Mouse (Mus musculus): ENCODE measurements at regions not wholly inside any gene's neighbourhood (a gene's known extent, or its start where the extent isn't known, plus 50 kb on each side); places are given as distances from the start of the nearest gene placed in this dataset.

- Histone ChIP-seq H3K4me2 (replicated peaks; ENCODE audit: low read depth) (no peak overlapping the region), H3K4me1 (replicated peaks; ENCODE audit: control insufficient read depth, insufficient read depth, low read length) (no peaks in the 10 kb centered on the region), H3K9me3 (ENCODE audit: control insufficient read depth) (no peaks in the 10 kb centered on the region), H3K27ac (ENCODE audit: low read depth, low read length) (no peak overlapping the region), H3K4me3 (ENCODE audit: low read depth, low read length) (no peak overlapping the region), H3K9ac (ENCODE audit: low read depth, low read length) (no peak overlapping the region), H3K36me3 (ENCODE audit: control insufficient read depth, insufficient read depth) (no peaks in the 10 kb centered on the region), H3K27me3 (replicated peaks; ENCODE audit: control insufficient read depth, insufficient read depth, low read length) (no peaks in the 10 kb centered on the region)
- no peak for ATAC-seq
- 78% methylated on average over 4 of the region's 4 CpGs for WGBS
- no peak for TF ChIP-seq CTCF (IDR thresholded peaks at IDR 0.05; ENCODE audit: low read depth)
Measured at GRCm38 (mm10) chr6:55592126-55592525, 88.9 kb downstream of the Neurod6 start.

- no peaks in the 10 kb centered on the region for H3K27me3 ChIP-seq (replicated peaks; ENCODE audit: control insufficient read depth, insufficient read depth, low read length)
- no peak for TF ChIP-seq CTCF (IDR thresholded peaks at IDR 0.05; ENCODE audit: low read depth)
- H3K4me1 ChIP-seq (replicated peaks; ENCODE audit: control insufficient read depth, insufficient read depth, low read length): no peaks in the 10 kb centered on the region
- no peak overlapping the region for H3K4me2 ChIP-seq (replicated peaks; ENCODE audit: low read depth)
- no peak overlapping the region for H3K4me3 ChIP-seq (ENCODE audit: low read depth, low read length)
- no peak overlapping the region for H3K27ac ChIP-seq (ENCODE audit: low read depth, low read length)
- no peaks in the 10 kb centered on the region for H3K36me3 ChIP-seq (ENCODE audit: control insufficient read depth, insufficient read depth)
- 76% methylated on average over 6 of the region's 6 CpGs for WGBS
- H3K9ac ChIP-seq (ENCODE audit: low read depth, low read length): no peak overlapping the region
- ATAC-seq: no peak
- no peaks in the 10 kb centered on the region for H3K9me3 ChIP-seq (ENCODE audit: control insufficient read depth)
Measured at GRCm38 (mm10) chr6:55581106-55581505, 100.0 kb downstream of the Neurod6 start.

GRCm38 (mm10) chr6:55580036-55580435, 101.0 kb downstream of the Neurod6 start:
- H3K9ac ChIP-seq (ENCODE audit: low read depth, low read length): no peak overlapping the region
- 38% methylated on average over 5 of the region's 5 CpGs for WGBS
- no peaks in the 10 kb centered on the region for H3K27me3 ChIP-seq (replicated peaks; ENCODE audit: control insufficient read depth, insufficient read depth, low read length)
- TF ChIP-seq CTCF (IDR thresholded peaks at IDR 0.05; ENCODE audit: low read depth): no peak
- no peaks in the 10 kb centered on the region for H3K9me3 ChIP-seq (ENCODE audit: control insufficient read depth)
- no peaks in the 10 kb centered on the region for H3K36me3 ChIP-seq (ENCODE audit: control insufficient read depth, insufficient read depth)
- H3K4me2 ChIP-seq (replicated peaks; ENCODE audit: low read depth): no peak overlapping the region
- no peak overlapping the region for H3K4me3 ChIP-seq (ENCODE audit: low read depth, low read length)
- no peak for ATAC-seq
- no peaks in the 10 kb centered on the region for H3K4me1 ChIP-seq (replicated peaks; ENCODE audit: control insufficient read depth, insufficient read depth, low read length)
- no peak overlapping the region for H3K27ac ChIP-seq (ENCODE audit: low read depth, low read length)

GRCm38 (mm10) chr6:55579611-55580010, 101.5 kb downstream of the Neurod6 start:
- no peaks in the 10 kb centered on the region for H3K36me3 ChIP-seq (ENCODE audit: control insufficient read depth, insufficient read depth)
- H3K4me1 ChIP-seq (replicated peaks; ENCODE audit: control insufficient read depth, insufficient read depth, low read length): no peaks in the 10 kb centered on the region
- ATAC-seq: no peak
- 86% methylated on average over 9 of the region's 9 CpGs for WGBS
- no peaks in the 10 kb centered on the region for H3K9me3 ChIP-seq (ENCODE audit: control insufficient read depth)
- H3K9ac ChIP-seq (ENCODE audit: low read depth, low read length): no peak overlapping the region
- no peak overlapping the region for H3K4me2 ChIP-seq (replicated peaks; ENCODE audit: low read depth)
- H3K27ac ChIP-seq (ENCODE audit: low read depth, low read length): no peak overlapping the region
- H3K4me3 ChIP-seq (ENCODE audit: low read depth, low read length): no peak overlapping the region
- H3K27me3 ChIP-seq (replicated peaks; ENCODE audit: control insufficient read depth, insufficient read depth, low read length): no peaks in the 10 kb centered on the region
- TF ChIP-seq CTCF (IDR thresholded peaks at IDR 0.05; ENCODE audit: low read depth): no peak

- H3K4me1 ChIP-seq (replicated peaks; ENCODE audit: control insufficient read depth, insufficient read depth, low read length): no peaks in the 10 kb centered on the region
- no peak overlapping the region for H3K4me3 ChIP-seq (ENCODE audit: low read depth, low read length)
- no peaks in the 10 kb centered on the region for H3K9me3 ChIP-seq (ENCODE audit: control insufficient read depth)
- no peak overlapping the region for H3K4me2 ChIP-seq (replicated peaks; ENCODE audit: low read depth)
- H3K36me3 ChIP-seq (ENCODE audit: control insufficient read depth, insufficient read depth): no peaks in the 10 kb centered on the region
- H3K27ac ChIP-seq (ENCODE audit: low read depth, low read length): no peak overlapping the region
- no peak for TF ChIP-seq CTCF (IDR thresholded peaks at IDR 0.05; ENCODE audit: low read depth)
- no peak for ATAC-seq
- no peak overlapping the region for H3K9ac ChIP-seq (ENCODE audit: low read depth, low read length)
- 60% methylated on average over 5 of the region's 5 CpGs for WGBS
- H3K27me3 ChIP-seq (replicated peaks; ENCODE audit: control insufficient read depth, insufficient read depth, low read length): no peaks in the 10 kb centered on the region
Measured at GRCm38 (mm10) chr6:55579105-55579504, 102.0 kb downstream of the Neurod6 start.

GRCm38 (mm10) chr6:55578051-55578450, 103.0 kb downstream of the Neurod6 start:
- 86% methylated on average over 1 of the region's 1 CpGs for WGBS
- no peaks in the 10 kb centered on the region for H3K9me3 ChIP-seq (ENCODE audit: control insufficient read depth)
- H3K36me3 ChIP-seq (ENCODE audit: control insufficient read depth, insufficient read depth): no peaks in the 10 kb centered on the region
- TF ChIP-seq CTCF (IDR thresholded peaks at IDR 0.05; ENCODE audit: low read depth): no peak
- no peak overlapping the region for H3K27ac ChIP-seq (ENCODE audit: low read depth, low read length)
- no peak overlapping the region for H3K4me3 ChIP-seq (ENCODE audit: low read depth, low read length)
- H3K9ac ChIP-seq (ENCODE audit: low read depth, low read length): no peak overlapping the region
- H3K4me2 ChIP-seq (replicated peaks; ENCODE audit: low read depth): no peak overlapping the region
- H3K4me1 ChIP-seq (replicated peaks; ENCODE audit: control insufficient read depth, insufficient read depth, low read length): no peaks in the 10 kb centered on the region
- ATAC-seq: no peak
- H3K27me3 ChIP-seq (replicated peaks; ENCODE audit: control insufficient read depth, insufficient read depth, low read length): no peaks in the 10 kb centered on the region

- Histone ChIP-seq H3K4me2 (replicated peaks; ENCODE audit: low read depth) (no peak overlapping the region), H3K9ac (ENCODE audit: low read depth, low read length) (no peak overlapping the region), H3K4me1 (replicated peaks; ENCODE audit: control insufficient read depth, insufficient read depth, low read length) (no peaks in the 10 kb centered on the region), H3K9me3 (ENCODE audit: control insufficient read depth) (no peaks in the 10 kb centered on the region), H3K4me3 (ENCODE audit: low read depth, low read length) (no peak overlapping the region), H3K36me3 (ENCODE audit: control insufficient read depth, insufficient read depth) (no peaks in the 10 kb centered on the region), H3K27me3 (replicated peaks; ENCODE audit: control insufficient read depth, insufficient read depth, low read length) (no peaks in the 10 kb centered on the region), H3K27ac (ENCODE audit: low read depth, low read length) (no peak overlapping the region)
- ATAC-seq: no peak
- 92% methylated on average over 2 of the region's 2 CpGs for WGBS
- TF ChIP-seq CTCF (IDR thresholded peaks at IDR 0.05; ENCODE audit: low read depth): no peak
Measured at GRCm38 (mm10) chr6:55567521-55567920, 113.5 kb downstream of the Neurod6 start.
